Mouse (Mus musculus): ENCODE measurements at regions not wholly inside any gene's neighbourhood (a gene's known extent, or its start where the extent isn't known, plus 50 kb on each side); places are given as distances from the start of the nearest gene placed in this dataset.

DNA sequence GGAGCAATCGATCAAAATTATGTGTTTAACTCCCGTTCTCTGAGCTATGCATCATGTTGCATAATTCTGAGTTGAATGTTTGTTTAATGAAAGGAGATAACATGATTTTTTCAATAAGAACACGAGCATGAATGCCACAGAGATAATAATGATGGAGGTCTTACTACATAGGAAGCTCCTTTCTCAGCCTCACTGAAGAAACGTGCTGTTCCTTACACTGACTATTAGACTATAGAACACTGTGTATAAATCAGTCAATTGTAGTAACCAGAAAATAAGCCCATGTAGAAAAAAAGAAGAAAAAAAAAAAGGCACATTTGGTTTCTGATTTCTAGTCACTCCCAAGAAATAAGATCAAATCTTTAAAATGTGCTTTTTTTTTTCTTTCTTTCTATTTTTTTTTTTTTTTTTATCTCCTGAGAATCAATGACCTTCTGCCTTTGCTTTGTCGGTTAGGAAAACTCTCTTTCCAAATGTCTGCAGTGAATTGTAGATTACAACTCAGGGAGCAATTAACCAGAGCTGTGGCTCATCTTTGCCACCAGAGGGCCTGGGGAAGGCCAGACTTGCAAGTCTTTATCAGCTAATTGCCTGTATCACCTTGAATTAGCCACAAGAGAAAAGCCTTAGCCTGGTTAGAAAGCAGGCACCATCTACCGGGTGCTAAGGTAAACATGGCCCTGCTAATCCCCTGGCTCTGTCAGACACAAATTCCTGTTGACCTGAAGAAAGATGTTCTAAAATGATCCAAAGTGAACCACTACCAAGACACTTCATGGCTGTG is 160.5 kb upstream of the Nabp1 start:
- TF ChIP-seq POLR2A (IDR thresholded peaks at IDR 0.05; ENCODE audit: extremely low read depth, insufficient read depth, low read length) (no peak), CTCF (IDR thresholded peaks at IDR 0.05; ENCODE audit: extremely low read depth, insufficient read depth, low read length) (no peak)

Measured in cortical plate, adult 2 months (tissue).